Mouse (Mus musculus) G1E (cell line): ENCODE measurements around the gene Cldn34a.

Experiments
- CTCF ChIP-seq: IDR thresholded peaks from 2 replicates; pipeline ENCODE4 v1.5.1; 2012; ENCODE audit warnings: low read depth, low read length, inconsistent platforms, mixed read lengths
- GATA1 ChIP-seq: IDR thresholded peaks from 2 replicates; pipeline ENCODE4 v1.6.1; 2012; ENCODE audit warnings: borderline replicate concordance, low read length, inconsistent platforms, mixed read lengths
- GATA2 ChIP-seq: IDR thresholded peaks from 2 replicates; pipeline ENCODE4 v1.6.1; 2012; ENCODE audit warnings: low read depth, low read length, inconsistent platforms, borderline replicate concordance
- POLR2AphosphoS5 ChIP-seq: IDR thresholded peaks from 2 replicates; pipeline ENCODE4 v1.6.1; 2012; ENCODE audit warnings: low read depth, low read length, inconsistent platforms; ENCODE audit not compliant: insufficient replicate concordance
- TAL1 ChIP-seq: conservative IDR thresholded peaks from 2 replicates; pipeline ENCODE4 v1.6.1; 2012; ENCODE audit warnings: low read depth, low read length, inconsistent platforms, mixed read lengths

- TF ChIP-seq POLR2AphosphoS5 (no peak), CTCF (no peak), TAL1 (no peak), GATA1 (no peak), GATA2 (no peak)
Observed at GRCm38 (mm10) chrX:152557446-152557845, 5.7 kb upstream of the Cldn34a start.
